Mouse (Mus musculus): Measurements from ENCODE around the gene Aldh1l1.

Aldh1l1 gene

GRCm38 (mm10) chr6:90544433-90544832, 58.2 kb downstream of the Aldh1l1 start:
- no peak for DNase-seq (ENCODE audit: extremely low read depth, low read depth, low spot score)

GRCm38 (mm10) chr6:90546274-90546673, 60.0 kb downstream of the Aldh1l1 start:
- DNase-seq (ENCODE audit: extremely low read depth, low read depth, low spot score): no peak

GRCm38 (mm10) chr6:90547041-90547440, 60.8 kb downstream of the Aldh1l1 start:
- no peak for DNase-seq (ENCODE audit: extremely low read depth, low read depth, low spot score)

GRCm38 (mm10) chr6:90550161-90550912, 64.1 kb downstream of the Aldh1l1 start:
- DNase-seq (ENCODE audit: extremely low read depth, low read depth, low spot score): peak; percentile 39

- DNase-seq (ENCODE audit: extremely low read depth, low read depth, low spot score): no peak
Measured at GRCm38 (mm10) chr6:90551251-90551650, 65.0 kb downstream of the Aldh1l1 start.

GRCm38 (mm10) chr6:90553197-90553596, 67.0 kb downstream of the Aldh1l1 start:
- no peak for DNase-seq (ENCODE audit: extremely low read depth, low read depth, low spot score)

- DNase-seq (ENCODE audit: extremely low read depth, low read depth, low spot score): no peak
Measured at GRCm38 (mm10) chr6:90553682-90554081, 67.5 kb downstream of the Aldh1l1 start.

GRCm38 (mm10) chr6:90556534-90557058, 70.4 kb downstream of the Aldh1l1 start:
- no peak for DNase-seq (ENCODE audit: extremely low read depth, low read depth, low spot score)

- DNase-seq (ENCODE audit: extremely low read depth, low read depth, low spot score): no peak
Measured at GRCm38 (mm10) chr6:90557077-90557476, 70.8 kb downstream of the Aldh1l1 start.

GRCm38 (mm10) chr6:90557829-90558693, 71.8 kb downstream of the Aldh1l1 start:
- no peak for DNase-seq (ENCODE audit: extremely low read depth, low read depth, low spot score)

- no peak for DNase-seq (ENCODE audit: extremely low read depth, low read depth, low spot score)
Measured at GRCm38 (mm10) chr6:90560390-90561058, 74.3 kb downstream of the Aldh1l1 start.

GRCm38 (mm10) chr6:90561234-90561781, 75.1 kb downstream of the Aldh1l1 start:
- no peak for DNase-seq (ENCODE audit: extremely low read depth, low read depth, low spot score)

GRCm38 (mm10) chr6:90564240-90564639, 78.0 kb downstream of the Aldh1l1 start:
- DNase-seq (ENCODE audit: extremely low read depth, low read depth, low spot score): no peak

GRCm38 (mm10) chr6:90565357-90566215, 79.4 kb downstream of the Aldh1l1 start:
- DNase-seq (ENCODE audit: extremely low read depth, low read depth, low spot score): no peak

GRCm38 (mm10) chr6:90567486-90567885, 81.3 kb downstream of the Aldh1l1 start:
- no peak for DNase-seq (ENCODE audit: extremely low read depth, low read depth, low spot score)

- no peak for DNase-seq (ENCODE audit: extremely low read depth, low read depth, low spot score)
Measured at GRCm38 (mm10) chr6:90567928-90568327, 81.7 kb downstream of the Aldh1l1 start.

GRCm38 (mm10) chr6:90568721-90569120, 82.5 kb downstream of the Aldh1l1 start:
- DNase-seq (ENCODE audit: extremely low read depth, low read depth, low spot score): no peak

- DNase-seq (ENCODE audit: extremely low read depth, low read depth, low spot score): no peak
Measured at GRCm38 (mm10) chr6:90569736-90570383, 83.6 kb downstream of the Aldh1l1 start.

- DNase-seq (ENCODE audit: extremely low read depth, low read depth, low spot score): no peak
Measured at GRCm38 (mm10) chr6:90570392-90570791, 84.2 kb downstream of the Aldh1l1 start.

Measured in fat pad, adult 2 months (tissue).